Mouse (Mus musculus) thymus, postnatal 36 days (tissue): Measurements from ENCODE around the gene R3hdm2.

Experiments used
- DNase-seq, 2 experiments: peaks; one replicate each; pipeline ENCODE4 v3.0.0; 2022; ENCODE audit warnings: mixed read lengths in 2 of 2

Gene R3hdm2

DNA sequence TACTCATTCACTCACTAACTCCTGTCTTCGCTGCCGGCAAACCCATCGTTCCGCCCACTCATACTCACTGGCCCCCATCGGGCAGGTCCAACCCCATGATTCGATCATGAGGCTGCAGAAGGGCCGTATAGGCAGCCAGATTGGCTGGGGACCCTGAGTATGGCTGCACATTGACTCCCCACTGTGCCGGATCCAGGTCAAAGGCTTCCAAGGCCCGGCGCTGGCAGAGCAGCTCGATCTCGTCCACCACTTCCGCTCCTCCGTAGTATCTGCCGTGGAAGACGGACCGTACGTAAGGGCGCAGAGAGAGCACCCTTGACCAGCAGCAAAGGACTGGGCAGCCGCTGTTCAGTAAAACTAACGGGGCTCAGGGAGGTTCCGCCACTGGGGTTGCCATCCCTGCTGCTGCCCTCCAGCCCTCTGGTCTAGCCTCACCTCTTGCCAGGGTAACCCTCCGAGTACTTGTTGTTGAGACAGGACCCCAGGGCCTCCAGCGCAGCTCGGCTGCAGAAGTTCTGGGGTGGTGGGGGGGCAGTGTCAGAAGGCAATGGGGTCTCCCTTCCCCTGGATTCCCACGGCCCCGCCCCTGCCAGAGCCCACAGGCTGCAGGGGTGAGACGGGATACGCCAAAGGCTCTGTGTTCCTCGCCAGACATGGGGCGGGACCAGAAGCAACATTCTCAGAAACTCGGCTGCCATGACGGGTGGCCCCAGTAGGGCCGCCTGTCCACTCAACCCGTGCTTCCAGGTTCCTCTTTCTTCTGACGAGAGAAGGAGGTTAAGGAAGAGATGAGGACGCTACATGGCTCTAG is 140.0 kb downstream of the R3hdm2 start:
- DNase-seq: no peak

GRCm38 (mm10) chr10:127520714-127521357 is 140.7 kb downstream of the R3hdm2 start:
- no peak for DNase-seq

GRCm38 (mm10) chr10:127521611-127522080 is 141.5 kb downstream of the R3hdm2 start:
- no peak for DNase-seq

DNA sequence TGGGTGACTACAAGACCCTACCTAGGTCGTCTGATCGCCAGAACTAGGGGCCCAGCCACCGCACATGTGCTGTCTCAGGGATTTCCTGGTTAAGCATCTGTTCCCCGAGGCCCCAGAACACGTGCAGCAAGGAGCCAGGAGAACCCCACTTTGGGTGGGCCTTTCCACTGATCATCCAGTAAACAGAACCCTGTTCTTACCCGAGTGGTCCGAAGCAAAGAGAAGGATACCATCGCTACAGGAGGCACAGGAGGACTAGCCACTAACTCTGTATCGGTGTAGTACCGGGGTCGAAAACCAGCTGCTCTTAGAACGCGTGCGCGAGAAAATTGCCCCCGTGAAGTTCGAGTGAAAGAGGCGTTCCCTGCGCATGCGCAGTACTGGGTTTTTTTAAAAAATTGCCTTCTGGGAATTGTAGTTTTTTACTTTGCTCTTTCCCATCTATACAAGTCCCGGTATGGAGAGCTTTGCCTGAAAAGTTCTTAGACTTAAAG is 142.0 kb downstream of the R3hdm2 start, which contains the start of gene Shmt2:
TSS of gene Shmt2 (minus strand) at position 357 of the 494 bp plus-strand sequence.
- peak; percentile 81 to 82 for DNase-seq

- no peak for DNase-seq
Observed at GRCm38 (mm10) chr10:127524646-127525255, 144.6 kb downstream of the R3hdm2 start.

GRCm38 (mm10) chr10:127526048-127526447 is 145.9 kb downstream of the R3hdm2 start:
- peak; percentile 69 to 74 for DNase-seq

DNA sequence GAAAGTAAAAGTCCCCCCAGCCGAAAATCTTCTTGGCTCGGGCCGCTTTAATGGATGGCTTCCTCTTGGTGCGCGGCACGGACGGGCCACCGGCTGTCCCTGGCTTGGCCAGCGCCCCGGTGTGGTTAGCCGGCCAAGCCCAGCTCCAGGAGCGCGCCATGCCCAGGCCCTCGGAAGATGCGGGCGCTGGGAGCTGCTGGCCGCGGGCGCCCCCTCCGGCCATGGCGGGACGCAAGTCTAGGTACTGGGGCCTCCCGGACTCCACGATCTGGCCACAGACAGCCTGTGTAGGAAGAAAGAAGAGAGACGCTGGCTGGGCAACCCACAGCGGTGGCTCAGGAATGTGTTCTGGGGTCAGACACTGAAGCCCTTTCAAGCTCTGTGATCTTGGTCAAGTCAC is 146.6 kb downstream of the R3hdm2 start:
- DNase-seq: peak in 1 of 2 experiments; percentile 46

GRCm38 (mm10) chr10:127527481-127527880 is 147.4 kb downstream of the R3hdm2 start:
- DNase-seq: no peak

DNA sequence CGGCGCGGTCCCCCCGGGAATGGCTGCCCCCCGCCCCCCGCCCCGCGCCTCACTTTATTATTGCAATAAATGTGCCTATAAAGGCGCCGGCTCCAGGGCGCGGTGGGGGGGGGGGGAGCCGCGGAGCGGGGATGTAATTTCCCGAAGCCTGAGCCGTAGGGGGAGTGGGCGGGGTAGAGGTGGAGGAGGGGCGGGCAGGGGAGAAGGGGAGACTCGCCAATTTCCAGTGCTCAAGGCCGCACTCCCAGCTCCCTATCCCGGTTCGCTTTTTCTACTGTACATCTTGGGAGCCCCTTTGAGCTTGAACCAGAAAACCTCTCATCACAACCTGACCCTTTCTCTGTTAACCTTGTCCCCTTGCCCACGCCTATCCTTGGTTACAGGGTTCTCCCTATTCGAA is 150.8 kb downstream of the R3hdm2 start:
- DNase-seq: no peak

DNA sequence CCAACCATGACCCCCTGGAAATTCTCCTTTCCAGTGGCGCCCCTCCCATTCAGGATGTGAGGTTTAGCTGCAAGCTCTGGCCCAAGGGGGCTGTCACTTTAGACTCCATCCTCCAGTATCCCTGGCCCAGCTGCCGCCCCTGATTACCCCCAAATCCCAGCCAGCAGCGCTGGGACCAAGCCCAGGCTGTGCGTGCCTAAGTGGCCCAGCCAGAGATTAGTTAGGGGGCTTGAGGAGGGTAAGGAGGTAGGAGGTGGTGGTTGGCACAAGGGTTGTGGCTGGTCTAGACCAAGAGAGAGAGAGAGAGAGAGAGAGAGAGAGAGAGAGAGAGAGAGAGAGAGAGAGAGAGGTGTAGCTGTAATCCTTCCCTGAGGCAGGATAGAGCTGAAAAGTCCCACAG is 151.4 kb downstream of the R3hdm2 start:
- no peak for DNase-seq

- peak in 1 of 2 experiments; percentile 29 for DNase-seq
Observed at GRCm38 (mm10) chr10:127534036-127534928, 154.2 kb downstream of the R3hdm2 start, which contains the start of gene Nxph4. TSS of gene Nxph4 (minus strand) at chr10:127534559.

GRCm38 (mm10) chr10:127534929-127535384 is 154.8 kb downstream of the R3hdm2 start:
- DNase-seq: no peak

DNA sequence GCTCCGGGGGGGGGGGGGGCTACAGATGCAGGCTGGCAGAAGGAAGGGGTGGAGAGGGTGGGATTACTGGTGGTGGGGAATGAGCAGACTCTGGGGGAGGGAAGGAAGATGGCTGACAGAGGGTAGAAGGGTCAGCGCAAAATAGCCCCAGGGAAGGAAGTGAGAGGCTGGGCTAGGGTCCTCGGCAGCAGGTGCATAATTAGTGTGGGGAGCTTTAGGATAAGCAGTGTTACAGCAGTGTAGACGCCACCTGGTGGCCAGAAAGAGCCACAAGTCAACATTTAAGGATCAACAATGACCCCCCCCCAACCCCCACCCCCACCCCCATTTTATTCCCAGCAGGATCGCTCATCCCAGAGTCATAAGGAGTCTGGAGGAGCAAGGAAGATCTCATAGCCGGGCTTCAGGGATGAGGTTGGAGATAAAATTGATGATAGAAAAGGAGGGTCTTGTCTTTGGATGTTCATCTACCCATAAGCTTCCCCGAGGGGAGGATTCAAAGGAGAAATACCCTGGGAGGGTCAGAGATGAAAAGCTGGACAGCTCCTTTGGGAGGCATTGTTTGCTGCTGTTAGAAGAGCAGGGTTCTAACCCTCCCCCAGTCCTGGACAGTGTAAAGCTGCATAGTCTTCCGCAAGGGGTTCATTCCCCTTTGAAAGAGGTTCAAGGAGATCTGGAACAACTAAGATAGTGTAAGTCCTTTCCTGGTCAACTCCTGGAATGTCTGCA is 156.6 kb downstream of the R3hdm2 start:
- peak; percentile 49 to 53 for DNase-seq

- DNase-seq: peak; percentile 59 to 69
Observed at GRCm38 (mm10) chr10:127537854-127538583, 157.9 kb downstream of the R3hdm2 start.

- DNase-seq: no peak
Observed at GRCm38 (mm10) chr10:127541510-127541909, 161.4 kb downstream of the R3hdm2 start.

DNA sequence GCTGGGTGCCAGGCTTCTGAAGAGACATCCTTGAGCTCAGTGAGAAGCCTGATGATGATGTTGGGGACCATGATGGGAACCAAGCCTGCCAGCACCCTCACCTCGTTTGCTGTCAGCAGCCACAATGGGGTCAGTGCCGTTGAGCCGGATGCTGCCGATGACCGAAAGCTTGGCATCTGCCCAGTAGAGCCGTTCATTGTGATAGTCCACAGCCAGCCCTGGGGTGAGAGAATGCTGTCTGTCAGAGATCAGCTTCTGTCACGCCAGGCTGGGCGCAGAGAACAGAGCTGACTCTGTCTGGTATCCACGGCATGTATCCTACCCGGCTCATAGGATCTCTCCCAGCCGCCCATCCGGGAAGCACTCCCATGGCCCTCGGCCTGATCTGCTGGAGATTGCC is 162.0 kb downstream of the R3hdm2 start:
- DNase-seq: no peak

- DNase-seq: no peak
Observed at GRCm38 (mm10) chr10:127542720-127543119, 162.6 kb downstream of the R3hdm2 start.

- DNase-seq: no peak
Observed at GRCm38 (mm10) chr10:127543916-127544315, 163.8 kb downstream of the R3hdm2 start.

GRCm38 (mm10) chr10:127544375-127544774 is 164.2 kb downstream of the R3hdm2 start:
- no peak for DNase-seq

- DNase-seq: no peak
Observed at GRCm38 (mm10) chr10:127546505-127546904, 166.4 kb downstream of the R3hdm2 start.

GRCm38 (mm10) chr10:127548236-127548635 is 168.1 kb downstream of the R3hdm2 start:
- DNase-seq: no peak
